Mouse (Mus musculus) heart, postnatal 10 days (tissue): ENCODE results near the gene Ldlrad3. TPM values are rescaled to one million over a fixed set of nuclear protein-coding genes. Genes with fewer than 3 reads are reported as not detected.

Experiments used
- DNase-seq, 2 experiments: peaks; one replicate each; pipeline ENCODE4 v3.0.0; 2021
- intact Hi-C: fragments of 180-260 bp; cut with DNase I; formaldehyde crosslinking; loops from one replicate; pipeline ENCODE4 v1.15.1; 2025
- total RNA-seq, 2 experiments: library from RNA; stranded (reverse); gene quantifications; 2 replicates each; pipeline ENCODE4 v1.2.3; 2021

Ldlrad3 gene
- total RNA-seq, 2 experiments from 2014 or later: 9.2 to 10.3 TPM

GRCm38 (mm10) chr2:102119751-102120505, 66.3 kb downstream of the Ldlrad3 start:
- peak; percentile 48 to 57 for DNase-seq
- intact Hi-C loops: no loop called here

GRCm38 (mm10) chr2:102118988-102119460, 67.2 kb downstream of the Ldlrad3 start:
- intact Hi-C loops: no loop called here
- DNase-seq: peak; percentile 57 to 63

DNA sequence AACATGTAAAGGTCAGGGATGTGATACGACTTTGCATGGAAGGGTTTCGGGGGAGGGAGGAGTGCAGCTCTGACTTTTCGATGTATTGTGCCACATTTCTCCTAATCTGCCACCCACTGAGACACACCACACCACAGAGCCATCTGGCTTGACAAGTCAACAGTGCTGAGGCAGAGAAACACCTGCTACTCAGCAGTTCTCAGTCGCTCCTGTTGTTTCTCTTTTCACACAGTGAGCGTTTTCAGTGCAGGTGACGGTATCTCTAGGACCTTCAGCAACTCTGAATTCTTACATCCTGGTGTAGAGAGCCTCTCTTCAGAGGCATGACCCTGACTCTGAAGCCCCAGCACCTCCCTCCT, 68.8 kb downstream of the Ldlrad3 start:
- intact Hi-C loops: no loop called here
- no peak for DNase-seq

- intact Hi-C loops: no loop called here
- peak; percentile 37 to 41 for DNase-seq
Observed at GRCm38 (mm10) chr2:102116521-102117401, 69.4 kb downstream of the Ldlrad3 start.

- intact Hi-C loops: no loop called here
- no peak for DNase-seq
Observed at GRCm38 (mm10) chr2:102113801-102114200, 72.4 kb downstream of the Ldlrad3 start.

DNA sequence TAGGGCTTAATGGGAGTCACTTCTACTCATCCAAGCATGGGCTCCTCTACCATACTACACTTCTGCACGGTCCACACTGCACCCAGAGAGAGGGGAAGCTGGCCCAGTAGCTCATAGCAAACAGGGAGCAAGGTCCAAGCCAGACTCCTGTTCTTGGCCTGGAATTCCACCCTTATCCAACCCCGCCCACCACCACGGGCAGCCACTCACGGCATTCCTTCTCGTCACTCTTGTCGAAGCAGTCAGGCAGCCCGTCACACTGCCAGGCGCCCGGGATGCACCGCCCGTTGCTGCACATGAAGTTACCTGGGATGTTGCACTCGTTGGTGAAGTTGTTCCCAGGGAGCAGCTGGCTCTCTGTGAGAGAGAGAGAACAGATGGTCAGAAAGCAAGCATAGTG, 72.9 kb downstream of the Ldlrad3 start:
- intact Hi-C loops: no loop called here
- DNase-seq: peak; percentile 34 to 55

DNA sequence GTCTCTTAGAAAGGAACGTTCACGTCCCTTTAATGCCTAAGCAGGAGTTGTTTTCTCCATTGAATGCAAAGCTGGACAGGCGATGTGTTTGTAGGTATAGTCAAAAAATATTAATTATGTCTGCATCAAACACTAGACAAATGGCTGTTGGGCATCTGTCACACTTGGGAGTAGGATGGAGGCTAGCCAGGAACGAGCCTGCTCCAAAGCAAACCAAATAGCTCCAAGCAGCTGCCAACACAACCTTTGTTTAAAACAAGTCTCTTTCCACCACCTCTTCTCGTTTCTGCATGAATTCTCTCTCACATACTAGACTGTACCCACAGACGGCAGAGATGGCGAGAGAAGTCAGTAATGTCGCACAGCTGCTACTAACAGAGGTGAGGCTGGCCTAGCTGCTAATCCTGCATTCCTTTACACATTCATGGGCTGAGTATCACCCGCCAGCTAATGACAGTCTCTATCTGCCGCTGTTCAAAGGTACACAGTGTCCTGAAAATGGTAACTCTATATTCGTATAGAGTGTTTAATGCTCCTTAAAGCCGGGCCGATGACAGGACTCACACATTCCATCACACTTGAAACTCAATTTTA, 74.2 kb downstream of the Ldlrad3 start:
- intact Hi-C loops: no loop called here
- DNase-seq: no peak

DNA sequence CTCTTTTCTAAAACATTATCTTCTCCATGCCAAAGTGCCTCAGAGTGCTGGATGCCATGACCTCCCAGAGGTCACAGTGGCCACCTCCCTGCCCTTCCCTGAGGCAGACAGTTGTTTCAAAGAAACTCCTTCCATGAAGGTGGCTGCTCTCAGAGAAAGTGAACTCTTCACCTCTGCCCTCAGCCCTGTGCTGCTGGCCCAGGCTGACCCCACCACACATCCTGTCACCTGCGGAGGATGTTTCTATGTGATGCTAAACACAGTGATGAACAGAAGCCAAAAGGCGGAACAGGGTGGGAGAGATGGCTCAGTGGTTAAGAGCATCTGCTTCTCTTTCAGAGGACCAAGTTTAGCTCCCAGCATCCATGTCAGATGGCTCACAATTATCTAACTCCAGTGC, 75.9 kb downstream of the Ldlrad3 start:
- intact Hi-C loops: no loop called here
- no peak for DNase-seq

- DNase-seq: peak; percentile 32 to 57
- intact Hi-C loops: loop anchor here (1.0 kb wide), 2 partner anchors 77 to 201 kb away; no protein-coding TSS in a partner anchor
Observed at GRCm38 (mm10) chr2:102107280-102107679, 78.9 kb downstream of the Ldlrad3 start.

DNA sequence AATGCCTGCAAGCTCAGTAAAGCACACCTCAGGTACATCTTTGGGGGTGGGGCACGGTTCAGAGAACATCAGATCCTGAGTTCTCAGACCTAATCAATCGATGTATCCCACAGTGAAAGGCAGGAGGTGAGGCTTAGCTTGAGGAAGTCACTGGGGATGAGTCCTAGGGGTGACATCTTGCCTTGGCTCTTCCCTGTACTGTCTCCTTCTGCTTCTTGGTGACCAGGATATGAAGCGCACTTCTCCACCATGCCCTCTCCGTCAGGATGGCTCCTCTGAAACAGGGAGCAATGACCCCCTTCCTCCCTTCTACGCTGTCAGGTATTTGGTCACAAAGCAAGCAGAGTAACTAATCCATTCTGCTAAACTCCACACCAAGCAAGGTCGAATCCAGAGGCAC, 79.5 kb downstream of the Ldlrad3 start:
- intact Hi-C loops: loop anchor here (1.0 kb wide), 2 partner anchors 76 to 200 kb away; no protein-coding TSS in a partner anchor
- no peak for DNase-seq

DNA sequence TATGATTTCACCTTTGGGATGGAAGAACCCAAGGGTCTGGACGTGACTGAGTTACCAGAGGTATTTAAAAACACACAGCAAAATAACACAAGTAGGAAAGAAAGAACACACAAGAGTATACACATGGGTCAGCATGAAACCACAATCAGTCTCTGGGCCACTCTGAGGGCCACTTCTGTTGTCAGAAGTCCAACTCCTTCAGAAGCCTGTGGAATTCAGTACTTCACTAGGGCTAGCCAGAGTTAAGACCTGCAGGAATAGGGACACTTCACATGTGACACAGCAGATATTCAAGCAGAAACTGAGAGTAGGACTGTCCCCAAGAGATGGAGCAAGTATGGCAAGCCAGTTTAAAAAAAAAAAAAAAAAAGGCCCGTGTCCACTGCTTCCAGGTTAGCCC, 80.7 kb downstream of the Ldlrad3 start:
- intact Hi-C loops: no loop called here
- DNase-seq: no peak

GRCm38 (mm10) chr2:102103955-102104354, 82.2 kb downstream of the Ldlrad3 start:
- intact Hi-C loops: no loop called here
- DNase-seq: no peak

GRCm38 (mm10) chr2:102100490-102100889, 85.7 kb downstream of the Ldlrad3 start:
- DNase-seq: no peak
- intact Hi-C loops: no loop called here

DNA sequence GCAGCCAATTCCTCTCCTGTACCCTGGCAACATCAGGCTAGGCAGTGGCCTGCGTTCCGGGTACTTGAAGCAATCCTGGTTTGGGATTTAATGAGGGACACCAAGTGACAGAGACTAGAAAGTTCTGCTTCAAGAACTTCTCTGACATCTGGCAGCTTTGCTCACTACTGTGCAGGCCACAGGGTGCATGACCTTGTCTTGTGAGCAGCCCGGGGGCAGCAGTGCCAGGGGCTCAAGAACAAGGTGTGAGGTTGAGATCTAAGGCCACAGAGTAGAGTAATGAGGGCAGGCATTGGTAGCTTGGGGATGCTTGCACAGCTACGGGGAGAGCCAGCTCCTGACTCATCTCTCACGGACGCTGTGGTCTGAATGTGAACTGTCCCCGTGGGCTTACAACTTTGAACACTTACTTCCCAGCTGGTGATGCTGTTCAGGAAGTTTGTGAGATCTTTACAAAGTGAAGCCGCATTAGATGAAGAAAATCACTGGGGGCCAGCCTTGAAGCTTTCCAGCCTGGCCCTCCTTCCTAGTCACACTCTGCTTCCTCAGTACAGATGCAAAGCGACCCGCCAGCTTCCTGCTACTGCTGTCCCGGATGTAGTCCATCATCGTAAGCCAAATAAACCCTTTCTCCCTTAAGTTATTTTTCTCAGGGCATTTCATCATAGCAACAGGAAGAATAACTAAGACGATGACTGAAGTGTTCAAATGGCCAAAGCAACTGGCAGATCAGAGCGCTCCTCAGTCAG, 86.3 kb downstream of the Ldlrad3 start:
- intact Hi-C loops: no loop called here
- peak in 1 of 2 experiments; percentile 27 for DNase-seq

GRCm38 (mm10) chr2:102099261-102099660, 86.9 kb downstream of the Ldlrad3 start:
- DNase-seq: no peak
- intact Hi-C loops: no loop called here

- intact Hi-C loops: loop anchor here (5.0 kb wide), 2 partner anchors 62 to 187 kb away; no protein-coding TSS in a partner anchor
- DNase-seq: no peak
Observed at GRCm38 (mm10) chr2:102094773-102095172, 91.4 kb downstream of the Ldlrad3 start.

- intact Hi-C loops: loop anchor here (5.0 kb wide), 2 partner anchors 62 to 187 kb away; no protein-coding TSS in a partner anchor
- no peak for DNase-seq
Observed at GRCm38 (mm10) chr2:102094281-102094680, 91.9 kb downstream of the Ldlrad3 start.

- intact Hi-C loops: loop anchor here (5.0 kb wide), 2 partner anchors 60 to 185 kb away; no protein-coding TSS in a partner anchor
- DNase-seq: no peak
Observed at GRCm38 (mm10) chr2:102092579-102092978, 93.6 kb downstream of the Ldlrad3 start.

GRCm38 (mm10) chr2:102091516-102092350, 94.5 kb downstream of the Ldlrad3 start:
- peak; percentile 69 to 81 for DNase-seq
- intact Hi-C loops: loop anchor here (1.0 to 5.0 kb wide), 4 partner anchors 59 to 362 kb away; no protein-coding TSS in a partner anchor
